Comparison of ENCODE assay signal across 8 mouse cellular contexts in genomic region chr6:30982372-30982980, GRCm38 (mm10). TPM values are rescaled to one million over a fixed set of nuclear protein-coding genes. Genes with fewer than 3 reads are reported as not detected.
DNase-seq lines count a peak whose midpoint lies in the region; ATAC-seq and TF ChIP-seq lines count a peak whose summit lies in the region.

No protein-coding gene starts in this region.

- no peaks in the 10 kb centered on the region for H3K9me3 ChIP-seq in hindbrain, embryonic 11.5 days (ENCODE audit: control insufficient read depth, low read length)
- H3K9me3 ChIP-seq in midbrain, embryonic 16.5 days (replicated peaks; ENCODE audit: control insufficient read depth, low read length, poor library complexity, severe bottlenecking): no peaks in the 10 kb centered on the region

- no peak overlapping the region for H3K4me3 ChIP-seq in hindbrain, embryonic 11.5 days (ENCODE audit: low read depth, low read length)
- peak overlapping the region; percentile 25 for H3K4me3 ChIP-seq in midbrain, embryonic 16.5 days (ENCODE audit: low read depth, low read length)

- ATAC-seq in hindbrain, embryonic 11.5 days (ENCODE audit: low FRiP score): no peak
- no peak for ATAC-seq in midbrain, embryonic 16.5 days
- ATAC-seq in erythroblast, adult 5-6 weeks (replicated peaks; ENCODE audit: low FRiP score, poor library complexity, severe bottlenecking): no peak

- H3K36me3 ChIP-seq in hindbrain, embryonic 11.5 days (ENCODE audit: control insufficient read depth, insufficient read depth, low read length): no peaks in the 10 kb centered on the region
- H3K36me3 ChIP-seq in midbrain, embryonic 16.5 days (ENCODE audit: control insufficient read depth, insufficient read depth, low read length): no peaks in the 10 kb centered on the region

- intact Hi-C loops in left cerebral cortex, postnatal 25 days (cut with DNase I): loop anchor here (1.0 to 5.0 kb wide), 4 partner anchors 50 to 578 kb away; no protein-coding TSS in a partner anchor
- intact Hi-C loops in left cerebral cortex, postnatal 10 days (cut with DNase I): loop anchor here (5.0 to 10.0 kb wide), 2 partner anchors 478 to 580 kb away; partner anchors contain the start of genes Klhdc10, Ssmem1 and Tmem209

- 26% methylated on average over 13 of the region's 13 CpGs for WGBS in hindbrain, embryonic 11.5 days
- 16% methylated on average over 13 of the region's 13 CpGs for WGBS in midbrain, embryonic 16.5 days

- peak; percentile 26 to 47 for DNase-seq in left cerebral cortex, postnatal 25 days (ENCODE audit: low spot score in 2 of 2)
- no peak for DNase-seq in left cerebral cortex, postnatal 10 days (ENCODE audit: extremely low spot score in 1 of 2, low spot score in 2 of 2)
- DNase-seq in brain, embryonic 14.5 days (ENCODE audit: low read depth): peak; percentile 74
- DNase-seq in hindbrain, embryonic 11.5 days (ENCODE audit: low spot score): peak; percentile 36
- DNase-seq in gastrocnemius, adult 18-20 months (ENCODE audit: low spot score): no peak
- no peak for DNase-seq in urinary bladder, postnatal 14 days (ENCODE audit: low spot score)

- H3K4me2 ChIP-seq in hindbrain, embryonic 11.5 days (replicated peaks; ENCODE audit: low read depth, low read length): no peak overlapping the region; the same call in 1 of the 2 replicates
- peak overlapping the region; percentile 56 for H3K4me2 ChIP-seq in midbrain, embryonic 16.5 days (ENCODE audit: low read length)

- TF ChIP-seq CTCF in brain, embryonic 14.5 days (IDR thresholded peaks at IDR 0.05; ENCODE audit: borderline replicate concordance, extremely low read depth, insufficient read depth, insufficient read length): peak; percentile 26; the same call in 1 of the 2 replicates

- no peak overlapping the region for H3K27ac ChIP-seq in hindbrain, embryonic 11.5 days (ENCODE audit: low read depth, low read length)
- H3K27ac ChIP-seq in midbrain, embryonic 16.5 days (ENCODE audit: low read length): no peak overlapping the region

- no peaks in the 10 kb centered on the region for H3K4me1 ChIP-seq in hindbrain, embryonic 11.5 days (replicated peaks; ENCODE audit: control insufficient read depth, insufficient read depth, low read length)
- no peaks in the 10 kb centered on the region for H3K4me1 ChIP-seq in midbrain, embryonic 16.5 days (ENCODE audit: control insufficient read depth, insufficient read depth, low read length)

- H3K27me3 ChIP-seq in hindbrain, embryonic 11.5 days (ENCODE audit: control insufficient read depth, insufficient read depth, low read length): no peaks in the 10 kb centered on the region
- no peaks in the 10 kb centered on the region for H3K27me3 ChIP-seq in midbrain, embryonic 16.5 days (ENCODE audit: control insufficient read depth, insufficient read depth, low read depth, low read length)

- 0 out of 2 replicates have a peak overlapping the region, but pooled peaks have one; percentile 8 for H3K9ac ChIP-seq in hindbrain, embryonic 11.5 days (ENCODE audit: low read depth, low read length)
- H3K9ac ChIP-seq in midbrain, embryonic 16.5 days (ENCODE audit: low read depth, low read length): peak overlapping the region; percentile 43; the same call in 1 of the 2 replicates

- TF ChIP-seq POLR2A in brain, embryonic 14.5 days (IDR thresholded peaks at IDR 0.05; ENCODE audit: borderline replicate concordance, extremely low read depth, insufficient read depth, insufficient read length, poor library complexity, severe bottlenecking): no peak

RNA-seq across cellular contexts. Expression of gene Klf14, which starts 23.6 kb away (rescaled TPM):
- under 1 TPM; 0.48 to 0.53 TPM for total RNA-seq in left cerebral cortex, postnatal 25 days (2021)
- 1 to 10 TPM; 1.1 TPM for total RNA-seq in left cerebral cortex, postnatal 10 days (2021)
- 0.24 and 0.36 TPM in 2 replicates for polyA plus RNA-seq in brain, embryonic 14.5 days (2012; rRNA removed)
- 0.45 and 0.63 TPM in 2 replicates for polyA plus RNA-seq in hindbrain, embryonic 11.5 days (2014; fragmentation: Nextera tagmentation; extraction: Ambion mirVana)
- 0.17 and 0.28 TPM in 2 replicates for polyA plus RNA-seq in midbrain, embryonic 16.5 days (2015; fragmentation: Nextera tagmentation; extraction: Ambion mirVana)
- total RNA-seq in gastrocnemius, adult 18-20 months (2021): under 1 TPM in 1 of 2 experiments, not detected in 1; 0.21 TPM
- total RNA-seq in erythroblast, adult 5-6 weeks (2015; ENCODE audit: low replicate concordance): not detected in 2 replicates
- total RNA-seq in erythroblast, adult 5-6 weeks (2017; ENCODE audit: low replicate concordance): not detected in 2 replicates

Comparison
In these comparisons a context has a peak if more than half of its experiments do, and no peak if none do; other contexts are left out.
1. DNase-seq: peak in left cerebral cortex, postnatal 25 days (2 of 2), brain, embryonic 14.5 days (single experiment) and hindbrain, embryonic 11.5 days (single experiment); none in left cerebral cortex, postnatal 10 days (0 of 2), gastrocnemius, adult 18-20 months (single experiment) and urinary bladder, postnatal 14 days (single experiment).